Mouse (Mus musculus) testis, adult 2 months (tissue): ENCODE results near the gene Aco2. TPM values are rescaled to one million over a fixed set of nuclear protein-coding genes. Genes with fewer than 3 reads are reported as not detected.

Experiments used
- H3K27ac ChIP-seq: fragments of 200-500 bp; 2 replicates; pipeline ENCODE4 v1.5.1; 2012; ENCODE audit warnings: low read depth, low read length; ENCODE audit not compliant: control insufficient read depth, insufficient read depth
- H3K27me3 ChIP-seq: fragments of 200-500 bp; 2 replicates; pipeline ENCODE4 v1.6.1; 2012; ENCODE audit warnings: mild to moderate bottlenecking, low read length, moderate library complexity; ENCODE audit not compliant: control insufficient read depth, insufficient read depth
- H3K36me3 ChIP-seq: fragments of 200-500 bp; 2 replicates; pipeline ENCODE4 v1.6.1; 2012; ENCODE audit warnings: mild to moderate bottlenecking, low read length; ENCODE audit not compliant: control insufficient read depth, insufficient read depth
- H3K4me1 ChIP-seq: fragments of 200-500 bp; 2 replicates; pipeline ENCODE4 v1.6.1; 2012; ENCODE audit warnings: low read length; ENCODE audit not compliant: control insufficient read depth, insufficient read depth
- H3K4me3 ChIP-seq: fragments of 200-500 bp; 2 replicates; pipeline ENCODE4 v1.5.1; 2012; ENCODE audit warnings: low read depth, mild to moderate bottlenecking, low read length, moderate library complexity, mixed read lengths; ENCODE audit not compliant: control insufficient read depth
- CTCF ChIP-seq: fragments of 200-500 bp; IDR thresholded peaks from 2 replicates; pipeline ENCODE4 v1.5.1; 2012; ENCODE audit warnings: low read depth, mild to moderate bottlenecking, inconsistent platforms, low read length, moderate library complexity; ENCODE audit not compliant: control insufficient read depth, insufficient read depth, insufficient replicate concordance
- POLR2A ChIP-seq: fragments of 200-500 bp; IDR thresholded peaks from 2 replicates; pipeline ENCODE4 v1.6.1; 2012; ENCODE audit warnings: low read depth, mild to moderate bottlenecking, inconsistent platforms, low read length, moderate library complexity; ENCODE audit not compliant: control insufficient read depth
- polyA plus RNA-seq: library from polyadenylated mRNA; depleted of rRNA; stranded (reverse); fragments of >200 nt; gene quantifications from 2 replicates; pipeline ENCODE4 v1.2.3, GENCODE M21; 2012; rRNA removed

The Aco2 gene
- polyA plus RNA-seq, 1 experiment = 112 TPM

- Histone ChIP-seq H3K36me3 (no peaks in the 10 kb centered on the region), H3K4me3 (no peak overlapping the region), H3K4me1 (peaks cover 10% of the 10 kb centered on the region), H3K27ac (no peak overlapping the region), H3K27me3 (no peaks in the 10 kb centered on the region)
- TF ChIP-seq CTCF = no peak
- TF ChIP-seq POLR2A = no peak
Observed at GRCm38 (mm10) chr15:81964262-81964661, 92.2 kb downstream of the Aco2 start.

Other genes starting within 250 kb of the Aco2 start
- 25.3 and 27.4 TPM in 2 replicates for gene L3mbtl2, start 208.4 kb upstream of the Aco2 start, polyA plus RNA-seq
- 3.8 and 4.6 TPM in 2 replicates for gene Chadl, start 175.0 kb upstream of the Aco2 start, polyA plus RNA-seq
- 21.6 and 26.3 TPM in 2 replicates for gene Zc3h7b, start 127.3 kb upstream of the Aco2 start, polyA plus RNA-seq
- gene Rangap1, start 126.8 kb upstream of the Aco2 start, polyA plus RNA-seq = 234 and 245 TPM in 2 replicates
- gene Tef, start 69.9 kb upstream of the Aco2 start, polyA plus RNA-seq = 36.1 and 38.9 TPM in 2 replicates
- gene Tob2, start 13.5 kb upstream of the Aco2 start, polyA plus RNA-seq = 7.3 and 8.0 TPM in 2 replicates
- 22.2 and 23.5 TPM in 2 replicates for gene Phf5a, start 398 bp upstream of the Aco2 start, polyA plus RNA-seq
- gene Polr3h, start 53.9 kb downstream of the Aco2 start, polyA plus RNA-seq = 11.9 and 12.9 TPM in 2 replicates
- 8.1 and 9.2 TPM in 2 replicates for gene Csdc2, start 64.5 kb downstream of the Aco2 start, polyA plus RNA-seq
- 12.1 and 13.8 TPM in 2 replicates for gene Pmm1, start 88.6 kb downstream of the Aco2 start, polyA plus RNA-seq
- gene 1700029P11Rik, start 108.2 kb downstream of the Aco2 start, polyA plus RNA-seq = 153 and 159 TPM in 2 replicates
- gene Xrcc6, start 115.5 kb downstream of the Aco2 start, polyA plus RNA-seq = 16.7 and 20.4 TPM in 2 replicates
- gene Desi1, start 161.6 kb downstream of the Aco2 start, polyA plus RNA-seq = 646 and 682 TPM in 2 replicates
- gene Snu13, start 175.3 kb downstream of the Aco2 start, polyA plus RNA-seq = 68.8 and 72.0 TPM in 2 replicates
- 86.7 and 90.3 TPM in 2 replicates for gene 4930407I10Rik, start 186.8 kb downstream of the Aco2 start, polyA plus RNA-seq
- 8.2 and 10.3 TPM in 2 replicates for gene Mei1, start 197.7 kb downstream of the Aco2 start, polyA plus RNA-seq